Mouse (Mus musculus): ENCODE data around the gene Timp3.

Gene Timp3

DNA sequence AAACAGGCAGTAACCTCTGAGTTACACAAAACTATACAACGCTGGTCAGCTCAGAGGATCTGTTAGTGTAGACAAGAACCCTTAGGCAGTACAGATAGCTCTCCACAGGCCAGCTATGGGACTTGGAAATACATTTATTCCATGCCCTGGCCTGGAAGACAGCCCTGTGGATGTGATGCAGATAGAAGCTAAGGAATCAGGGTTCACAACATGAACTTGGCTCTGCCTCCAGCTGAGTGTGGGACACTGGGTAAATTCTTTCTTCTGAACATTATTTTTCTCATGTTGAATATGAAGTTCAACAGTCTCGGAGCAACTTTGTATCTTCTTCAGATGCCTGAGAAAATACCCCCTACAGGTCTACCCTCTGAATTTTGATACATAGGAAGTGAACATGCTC lies 2.9 kb upstream of the Timp3 start:
- no peak for DNase-seq (ENCODE audit: low spot score in 2 of 2)

DNA sequence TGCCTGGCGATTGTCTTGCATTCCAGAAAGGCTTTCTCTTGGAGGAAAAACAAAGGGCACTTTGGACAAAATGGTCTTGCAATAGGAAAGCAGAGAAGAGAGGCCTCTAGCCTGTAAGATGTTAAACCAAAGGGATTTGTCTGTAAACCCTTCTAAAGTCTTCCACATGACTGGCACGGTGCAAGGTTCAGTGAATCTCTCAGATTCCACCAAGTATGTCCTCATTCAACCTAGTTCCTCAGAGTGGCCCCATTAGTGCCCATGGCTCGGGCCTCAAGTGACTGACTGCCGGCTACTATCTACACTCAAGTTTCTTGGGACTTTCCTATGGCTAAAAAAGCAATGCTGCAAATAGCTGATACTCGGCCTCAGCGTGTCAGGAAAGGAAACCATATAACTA lies 1.8 kb upstream of the Timp3 start:
- DNase-seq (ENCODE audit: low spot score in 2 of 2): no peak

DNA sequence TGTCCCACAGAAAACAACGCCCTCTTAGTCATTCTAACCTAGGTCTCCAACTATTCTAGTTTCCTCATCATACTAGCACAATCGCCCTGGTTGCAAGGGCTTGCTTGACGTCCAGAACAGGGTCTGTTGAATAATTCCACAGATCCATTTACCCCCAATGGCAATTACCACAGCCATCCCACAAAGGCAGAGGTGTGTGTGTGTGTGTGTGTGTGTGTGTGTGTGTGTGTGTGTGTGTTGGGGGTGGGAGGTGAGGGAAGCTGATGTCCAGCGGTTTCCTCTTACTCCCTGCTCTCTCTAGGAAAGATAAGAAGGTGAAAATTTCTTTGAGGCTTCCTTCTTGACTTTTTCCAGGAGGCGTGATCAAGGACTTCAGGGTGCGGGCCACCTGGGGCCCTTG lies 377 bp upstream of the Timp3 start:
- no peak for DNase-seq (ENCODE audit: low spot score in 2 of 2)

- no peak for DNase-seq (ENCODE audit: low spot score in 2 of 2)
Observed at GRCm38 (mm10) chr10:86301117-86301490, 932 bp downstream of the Timp3 start.

- no peak for DNase-seq (ENCODE audit: low spot score in 2 of 2)
Observed at GRCm38 (mm10) chr10:86301593-86302317, 1.6 kb downstream of the Timp3 start.

- DNase-seq (ENCODE audit: low spot score in 2 of 2): no peak
Observed at GRCm38 (mm10) chr10:86302318-86302648, 2.1 kb downstream of the Timp3 start.

DNA sequence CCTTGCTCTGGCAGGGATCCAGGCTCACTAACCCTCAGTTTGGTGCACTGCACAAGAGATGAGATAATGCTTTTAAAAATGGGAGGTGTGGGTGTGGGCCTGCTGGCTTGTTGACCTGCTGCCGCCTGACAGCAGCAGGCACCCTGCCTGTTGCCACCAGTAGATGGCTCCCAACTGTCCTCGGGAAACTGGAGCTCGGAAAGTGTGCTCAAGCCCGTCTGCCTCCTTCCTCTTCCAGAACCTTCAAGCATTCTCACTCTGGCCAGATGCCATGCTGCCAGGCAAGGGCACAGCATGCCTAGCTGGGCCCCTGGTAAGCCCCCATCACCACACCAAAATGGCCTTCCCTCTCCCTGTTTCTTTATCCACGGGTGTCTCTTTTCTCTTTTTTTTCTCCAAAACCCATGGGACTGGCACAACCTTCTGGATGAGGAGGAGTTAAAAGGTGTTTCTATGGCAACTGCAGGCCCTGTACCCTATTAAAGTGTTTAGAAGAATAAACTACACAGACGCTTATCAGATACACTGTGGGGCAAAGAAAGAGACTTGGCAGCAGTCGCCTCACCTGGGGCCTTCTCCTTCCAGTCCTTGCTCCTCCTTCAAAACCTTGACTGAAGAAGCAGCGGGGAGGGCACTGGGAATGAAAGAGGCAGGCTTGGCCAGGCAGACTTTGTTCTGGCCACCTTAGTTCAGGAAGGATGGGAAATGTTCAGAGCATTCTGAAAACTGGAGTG lies 2.8 kb downstream of the Timp3 start:
- peak; percentile 40 to 52 for DNase-seq (ENCODE audit: low spot score in 2 of 2)

- DNase-seq (ENCODE audit: low spot score in 2 of 2): no peak
Observed at GRCm38 (mm10) chr10:86303495-86303876, 3.3 kb downstream of the Timp3 start.

DNA sequence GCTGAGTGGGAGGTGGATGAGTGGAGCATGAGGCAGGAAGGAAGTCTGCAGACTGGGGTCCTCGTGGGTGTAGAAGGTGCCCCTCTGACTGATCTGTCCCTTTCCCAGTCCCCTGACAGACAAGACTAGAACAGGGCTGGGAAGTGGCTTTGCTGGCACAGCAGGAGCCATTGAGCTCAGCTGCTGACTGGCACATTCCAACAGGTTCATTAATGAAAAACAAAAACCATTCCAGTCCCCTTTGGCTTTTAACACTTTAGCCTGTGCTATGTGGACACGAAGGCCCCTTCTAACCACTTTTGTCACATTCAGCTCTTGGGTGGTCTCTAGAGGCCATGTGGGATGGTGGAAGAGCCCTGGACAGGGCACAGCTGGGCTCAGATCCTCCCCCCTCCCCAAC lies 4.4 kb downstream of the Timp3 start:
- no peak for DNase-seq (ENCODE audit: low spot score in 2 of 2)

GRCm38 (mm10) chr10:86307235-86307634 lies 7.1 kb downstream of the Timp3 start:
- DNase-seq (ENCODE audit: low spot score in 2 of 2): no peak

GRCm38 (mm10) chr10:86310527-86310926 lies 10.4 kb downstream of the Timp3 start:
- DNase-seq (ENCODE audit: low spot score in 2 of 2): no peak

DNA sequence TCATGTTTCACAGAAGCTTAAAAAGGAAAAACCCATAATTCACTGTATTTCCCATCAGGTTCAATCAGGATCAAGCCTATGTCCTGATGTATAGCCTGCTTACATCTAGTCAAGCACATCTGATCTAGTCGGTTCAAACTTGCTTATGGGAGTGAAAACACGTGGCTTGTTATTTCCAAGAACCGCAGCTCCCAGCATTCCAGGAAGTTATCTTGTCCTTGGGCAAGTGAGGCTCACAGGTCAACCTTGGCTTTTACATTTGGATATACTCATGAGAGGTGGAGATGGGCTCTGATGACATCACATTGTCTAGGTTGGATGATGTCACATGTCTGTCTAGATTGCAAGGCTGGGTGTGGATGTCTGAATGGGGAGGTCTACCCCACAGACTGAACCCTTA lies 12.8 kb downstream of the Timp3 start:
- no peak for DNase-seq (ENCODE audit: low spot score in 2 of 2)

- DNase-seq (ENCODE audit: low spot score in 2 of 2): no peak
Observed at GRCm38 (mm10) chr10:86313448-86313847, 13.3 kb downstream of the Timp3 start.

DNA sequence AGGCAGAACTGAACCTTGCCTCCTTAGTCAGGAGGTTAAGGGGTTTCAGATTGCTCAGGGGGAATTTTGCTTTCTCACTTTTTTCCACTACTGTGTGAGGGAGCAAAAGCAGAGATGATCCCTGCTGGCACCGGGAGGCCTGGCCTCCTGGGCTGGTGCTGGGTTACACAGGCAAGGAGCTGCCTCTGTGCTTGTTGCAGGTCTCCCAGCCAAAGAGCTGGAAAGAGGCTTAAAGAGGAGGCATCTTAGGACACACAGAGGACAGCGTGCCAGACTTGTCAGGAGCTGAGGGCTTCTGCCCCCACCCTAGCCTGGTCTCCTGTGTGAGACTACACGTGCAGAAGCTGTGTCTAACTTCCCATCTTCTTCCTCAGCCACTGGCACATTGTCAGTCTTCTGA lies 15.3 kb downstream of the Timp3 start:
- DNase-seq (ENCODE audit: low spot score in 2 of 2): no peak

DNA sequence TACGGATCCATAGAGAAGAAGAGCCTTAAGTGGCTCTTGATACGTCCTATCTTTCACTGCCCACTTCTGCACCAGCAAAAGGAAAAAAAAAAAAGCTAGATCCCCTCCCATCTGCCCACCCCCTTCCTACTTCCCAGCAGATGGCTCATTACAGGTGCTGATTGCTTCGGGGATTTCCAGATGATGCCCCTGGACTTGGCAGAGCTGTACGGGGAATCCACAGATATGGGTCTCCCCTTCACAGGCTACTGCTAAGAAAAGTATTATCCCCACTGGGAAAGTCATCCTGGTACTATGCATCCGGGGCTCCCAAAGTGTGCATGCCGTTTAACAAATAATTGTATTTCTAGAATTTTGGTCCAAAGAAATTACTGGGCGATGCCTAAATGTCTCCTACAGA lies 17.5 kb downstream of the Timp3 start:
- DNase-seq (ENCODE audit: low spot score in 2 of 2): no peak

DNA sequence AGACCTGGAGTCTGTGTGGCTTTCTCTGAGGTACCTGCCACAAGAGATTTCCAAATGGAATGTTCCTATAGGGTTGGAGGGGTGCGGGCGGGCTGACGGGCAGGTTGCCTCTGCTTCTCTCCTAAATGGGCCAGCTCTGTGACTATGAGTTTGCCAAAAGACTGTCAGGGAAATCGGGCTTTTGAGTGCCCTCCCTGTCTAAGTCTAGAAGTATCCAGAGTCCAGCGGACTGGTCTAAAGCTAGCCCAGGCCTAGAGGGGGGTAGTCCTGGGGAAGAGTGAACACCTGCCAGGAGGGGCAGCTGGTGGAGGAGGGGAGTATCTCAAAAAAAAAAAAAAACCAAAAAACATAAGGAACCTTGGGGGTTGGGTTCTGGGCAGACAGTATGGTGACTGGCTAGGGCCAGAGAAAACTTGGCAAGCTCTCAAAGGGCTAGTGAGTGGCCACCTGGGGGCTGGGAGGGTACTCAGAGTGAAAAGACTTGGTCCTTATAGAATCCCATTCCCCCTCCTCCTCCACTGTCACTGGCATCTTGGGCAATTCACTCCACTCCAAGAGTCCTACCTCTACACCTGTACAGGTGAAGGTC lies 18.5 kb downstream of the Timp3 start:
- DNase-seq (ENCODE audit: low spot score in 2 of 2): no peak

DNA sequence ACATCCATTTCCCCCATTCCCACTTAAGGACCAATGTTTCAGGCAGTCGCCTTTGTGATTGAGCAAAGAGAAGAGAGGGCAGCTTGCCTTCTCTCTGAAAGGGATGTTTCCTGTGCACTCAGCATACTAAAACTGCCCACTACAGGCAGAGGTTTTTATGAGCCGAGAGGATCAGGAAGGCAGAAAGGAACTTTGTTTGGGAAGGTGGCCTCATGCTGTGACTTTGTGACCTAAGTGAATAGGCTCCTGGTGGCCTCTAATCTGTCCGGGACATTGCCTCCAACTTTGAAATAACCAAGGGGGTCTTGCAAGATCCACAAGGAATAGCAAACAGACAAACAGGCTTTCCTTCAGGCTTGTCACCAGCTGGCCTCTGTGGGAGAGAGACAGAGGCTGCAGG lies 19.4 kb downstream of the Timp3 start:
- DNase-seq (ENCODE audit: low spot score in 2 of 2): no peak

DNA sequence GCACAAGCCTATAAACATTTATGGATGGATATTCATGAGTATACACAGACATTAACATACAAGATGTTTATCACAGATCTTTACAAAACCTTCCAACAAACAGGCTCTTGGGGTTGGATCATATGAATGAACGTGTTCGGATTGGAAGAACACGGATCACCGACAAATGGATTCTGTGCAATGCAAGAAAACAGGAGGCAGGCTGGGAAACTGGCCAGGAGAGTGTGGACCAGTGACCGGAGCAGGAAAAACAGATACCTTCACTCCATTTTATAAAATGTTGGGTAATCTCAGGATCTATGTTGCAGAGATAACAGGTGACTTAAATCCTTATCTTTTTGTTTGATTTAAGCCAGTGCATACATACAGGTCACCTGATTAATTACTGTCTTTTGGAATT lies 20.0 kb downstream of the Timp3 start:
- no peak for DNase-seq (ENCODE audit: low spot score in 2 of 2)

DNA sequence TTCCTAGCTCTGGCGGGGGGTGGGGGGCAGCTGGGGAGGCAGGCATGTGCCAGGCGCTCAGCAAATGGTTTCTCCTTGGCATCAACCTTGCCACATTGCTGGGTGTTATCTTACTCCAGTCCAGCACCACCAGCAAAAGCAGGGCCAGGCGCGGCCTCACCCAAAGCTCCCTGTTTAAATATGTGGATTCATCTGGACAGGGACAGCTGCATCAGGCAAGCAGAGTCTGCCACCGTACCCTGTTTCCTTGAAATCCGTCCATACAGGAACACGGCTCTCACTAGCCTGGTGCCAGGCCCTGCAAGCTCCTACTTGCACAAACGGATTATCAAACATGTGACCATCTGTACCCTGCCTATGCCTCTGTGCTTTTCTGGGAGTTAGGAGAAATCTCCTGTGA lies 21.0 kb downstream of the Timp3 start:
- DNase-seq (ENCODE audit: low spot score in 2 of 2): no peak

DNA sequence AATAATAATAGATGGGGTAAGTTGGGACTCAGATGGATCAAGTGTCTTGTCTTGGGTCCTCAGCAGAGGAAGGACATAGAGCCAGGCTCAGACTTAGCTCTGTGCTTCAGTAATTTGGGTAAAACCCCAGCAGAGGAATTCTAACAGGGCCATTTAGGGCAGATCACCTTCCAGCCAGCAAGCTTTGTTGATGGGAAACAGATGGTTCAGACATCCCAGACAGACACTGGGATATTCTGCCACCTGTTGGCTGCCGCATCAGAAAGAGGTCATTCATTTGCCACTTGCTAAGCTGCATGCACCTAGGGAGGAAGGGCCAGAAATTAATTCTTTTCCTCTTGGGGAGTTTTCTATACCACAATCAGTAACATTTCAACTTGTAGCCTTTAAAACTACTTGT lies 21.8 kb downstream of the Timp3 start:
- DNase-seq (ENCODE audit: low spot score in 2 of 2): no peak

- DNase-seq (ENCODE audit: low spot score in 2 of 2): no peak
Observed at GRCm38 (mm10) chr10:86323275-86323994, 23.3 kb downstream of the Timp3 start.

- DNase-seq (ENCODE audit: low spot score in 2 of 2): no peak
Observed at GRCm38 (mm10) chr10:86325272-86325671, 25.1 kb downstream of the Timp3 start.

- no peak for DNase-seq (ENCODE audit: low spot score in 2 of 2)
Observed at GRCm38 (mm10) chr10:86328143-86328542, 28.0 kb downstream of the Timp3 start.

All from frontal cortex, postnatal 25 days (tissue).